Mouse (Mus musculus): ENCODE measurements around the gene Arvcf. TPM values are rescaled to one million over a fixed set of nuclear protein-coding genes. Genes with fewer than 3 reads are reported as not detected.

Gene Arvcf
- polyA plus RNA-seq, 1 experiment from 2014 or later, result 31.0 TPM

- no peak overlapping the region for H3K27ac ChIP-seq (ENCODE audit: low read length)
- ATAC-seq (ENCODE audit: low FRiP score, low TSS enrichment), result no peak
- WGBS, result 93% methylated on average over 3 of the region's 3 CpGs
These were observed 12.0 kb upstream of the Arvcf start for GRCm38 (mm10) chr16:18335981-18336380.

GRCm38 (mm10) chr16:18337261-18337660 is 10.7 kb upstream of the Arvcf start:
- WGBS, result 79% methylated on average over 4 of the region's 4 CpGs
- Histone ChIP-seq H3K4me1 (ENCODE audit: insufficient read depth, low read length) (no peaks in the 10 kb centered on the region), H3K36me3 (ENCODE audit: insufficient read depth, low read length) (no peaks in the 10 kb centered on the region), H3K27ac (ENCODE audit: low read length) (no peak overlapping the region), H3K4me2 (replicated peaks; ENCODE audit: low read depth, low read length) (no peak overlapping the region), H3K27me3 (ENCODE audit: insufficient read depth, low read length) (no peaks in the 10 kb centered on the region), H3K4me3 (ENCODE audit: low read length) (no peak overlapping the region), H3K9me3 (ENCODE audit: low read length) (no peaks in the 10 kb centered on the region), H3K9ac (replicated peaks; ENCODE audit: low read length) (no peak overlapping the region)
- ATAC-seq (ENCODE audit: low FRiP score, low TSS enrichment), result no peak

More at GRCm38 (mm10) chr16:18335981-18336380, 12.0 kb upstream of the Arvcf start:
- H3K9me3 ChIP-seq (ENCODE audit: low read length), result no peaks in the 10 kb centered on the region
- H3K4me2 ChIP-seq (replicated peaks; ENCODE audit: low read depth, low read length), result no peak overlapping the region
- no peaks in the 10 kb centered on the region for H3K4me1 ChIP-seq (ENCODE audit: insufficient read depth, low read length)
- no peak overlapping the region for H3K9ac ChIP-seq (replicated peaks; ENCODE audit: low read length)
- H3K4me3 ChIP-seq (ENCODE audit: low read length), result no peak overlapping the region
- no peaks in the 10 kb centered on the region for H3K27me3 ChIP-seq (ENCODE audit: insufficient read depth, low read length)
- no peaks in the 10 kb centered on the region for H3K36me3 ChIP-seq (ENCODE audit: insufficient read depth, low read length)

- WGBS, result 29% methylated on average over 1 of the region's 1 CpGs
- H3K4me1 ChIP-seq (ENCODE audit: insufficient read depth, low read length), result peaks cover 6% of the 10 kb centered on the region
These were observed 8.1 kb upstream of the Arvcf start for GRCm38 (mm10) chr16:18339866-18340265.

GRCm38 (mm10) chr16:18341605-18342004 is 6.4 kb upstream of the Arvcf start:
- ATAC-seq (ENCODE audit: low FRiP score, low TSS enrichment), result no peak

More at GRCm38 (mm10) chr16:18339866-18340265, 8.1 kb upstream of the Arvcf start:
- Histone ChIP-seq H3K4me2 (replicated peaks; ENCODE audit: low read depth, low read length) (no peak overlapping the region), H3K27me3 (ENCODE audit: insufficient read depth, low read length) (no peaks in the 10 kb centered on the region), H3K36me3 (ENCODE audit: insufficient read depth, low read length) (no peaks in the 10 kb centered on the region), H3K9me3 (ENCODE audit: low read length) (no peaks in the 10 kb centered on the region), H3K9ac (replicated peaks; ENCODE audit: low read length) (no peak overlapping the region), H3K4me3 (ENCODE audit: low read length) (no peak overlapping the region), H3K27ac (ENCODE audit: low read length) (no peak overlapping the region)
- ATAC-seq (ENCODE audit: low FRiP score, low TSS enrichment), result no peak

GRCm38 (mm10) chr16:18342076-18342475 is 5.9 kb upstream of the Arvcf start:
- Histone ChIP-seq H3K4me3 (ENCODE audit: low read length) (no peak overlapping the region), H3K4me1 (ENCODE audit: insufficient read depth, low read length) (peaks cover 6% of the 10 kb centered on the region), H3K4me2 (replicated peaks; ENCODE audit: low read depth, low read length) (no peak overlapping the region), H3K36me3 (ENCODE audit: insufficient read depth, low read length) (no peaks in the 10 kb centered on the region), H3K27me3 (ENCODE audit: insufficient read depth, low read length) (peaks cover 4% of the 10 kb centered on the region), H3K9ac (replicated peaks; ENCODE audit: low read length) (no peak overlapping the region), H3K9me3 (ENCODE audit: low read length) (no peaks in the 10 kb centered on the region), H3K27ac (ENCODE audit: low read length) (no peak overlapping the region)
- WGBS, result 86% methylated on average over 2 of the region's 2 CpGs
- no peak for ATAC-seq (ENCODE audit: low FRiP score, low TSS enrichment)

More at GRCm38 (mm10) chr16:18341605-18342004, 6.4 kb upstream of the Arvcf start:
- 81% methylated on average over 8 of the region's 8 CpGs for WGBS
- Histone ChIP-seq H3K4me2 (replicated peaks; ENCODE audit: low read depth, low read length) (no peak overlapping the region), H3K9ac (replicated peaks; ENCODE audit: low read length) (no peak overlapping the region), H3K9me3 (ENCODE audit: low read length) (no peaks in the 10 kb centered on the region), H3K27me3 (ENCODE audit: insufficient read depth, low read length) (no peaks in the 10 kb centered on the region), H3K4me3 (ENCODE audit: low read length) (no peak overlapping the region), H3K36me3 (ENCODE audit: insufficient read depth, low read length) (no peaks in the 10 kb centered on the region), H3K27ac (ENCODE audit: low read length) (no peak overlapping the region), H3K4me1 (ENCODE audit: insufficient read depth, low read length) (peaks cover 6% of the 10 kb centered on the region)

- no peaks in the 10 kb centered on the region for H3K9me3 ChIP-seq (ENCODE audit: low read length)
- H3K27me3 ChIP-seq (ENCODE audit: insufficient read depth, low read length), result peaks cover 9% of the 10 kb centered on the region
- no peaks in the 10 kb centered on the region for H3K36me3 ChIP-seq (ENCODE audit: insufficient read depth, low read length)
- ATAC-seq (ENCODE audit: low FRiP score, low TSS enrichment), result no peak
- H3K9ac ChIP-seq (replicated peaks; ENCODE audit: low read length), result peak overlapping the region; percentile 72
- H3K4me2 ChIP-seq (replicated peaks; ENCODE audit: low read depth, low read length), result peak overlapping the region; percentile 85
- H3K4me1 ChIP-seq (ENCODE audit: insufficient read depth, low read length), result peaks cover 6% of the 10 kb centered on the region
- WGBS, result 40% methylated on average over 9 of the region's 9 CpGs
- peak overlapping the region; percentile 61 for H3K4me3 ChIP-seq (ENCODE audit: low read length)
- H3K27ac ChIP-seq (ENCODE audit: low read length), result no peak overlapping the region
These were observed 5.1 kb upstream of the Arvcf start for GRCm38 (mm10) chr16:18342650-18343570.

GRCm38 (mm10) chr16:18343778-18344177 is 4.2 kb upstream of the Arvcf start:
- H3K9ac ChIP-seq (replicated peaks; ENCODE audit: low read length), result peak overlapping the region; percentile 72
- no peaks in the 10 kb centered on the region for H3K9me3 ChIP-seq (ENCODE audit: low read length)
- H3K27me3 ChIP-seq (ENCODE audit: insufficient read depth, low read length), result peaks cover 9% of the 10 kb centered on the region
- peaks cover 10% of the 10 kb centered on the region for H3K4me1 ChIP-seq (ENCODE audit: insufficient read depth, low read length)
- H3K36me3 ChIP-seq (ENCODE audit: insufficient read depth, low read length), result no peaks in the 10 kb centered on the region
- ATAC-seq (ENCODE audit: low FRiP score, low TSS enrichment), result peak; percentile 91
- H3K4me2 ChIP-seq (replicated peaks; ENCODE audit: low read depth, low read length), result peak overlapping the region; percentile 85
- under 1% methylated on average over 38 of the region's 38 CpGs for WGBS
- peak overlapping the region; percentile 61 for H3K4me3 ChIP-seq (ENCODE audit: low read length)
- no peak overlapping the region for H3K27ac ChIP-seq (ENCODE audit: low read length)

GRCm38 (mm10) chr16:18345243-18345642 is 2.7 kb upstream of the Arvcf start:
- ATAC-seq (ENCODE audit: low FRiP score, low TSS enrichment), result peak; percentile 13
- Histone ChIP-seq H3K27me3 (ENCODE audit: insufficient read depth, low read length) (peaks cover 21% of the 10 kb centered on the region), H3K36me3 (ENCODE audit: insufficient read depth, low read length) (no peaks in the 10 kb centered on the region), H3K4me1 (ENCODE audit: insufficient read depth, low read length) (peaks cover 12% of the 10 kb centered on the region), H3K9ac (replicated peaks; ENCODE audit: low read length) (no peak overlapping the region), H3K4me3 (ENCODE audit: low read length) (no peak overlapping the region), H3K9me3 (ENCODE audit: low read length) (no peaks in the 10 kb centered on the region), H3K4me2 (replicated peaks; ENCODE audit: low read depth, low read length) (no peak overlapping the region), H3K27ac (ENCODE audit: low read length) (no peak overlapping the region)
- WGBS, result 1% methylated on average over 3 of the region's 3 CpGs

- ATAC-seq (ENCODE audit: low FRiP score, low TSS enrichment), result no peak; the same call in 1 of the 2 replicates
These were observed 706 bp downstream of the Arvcf start for GRCm38 (mm10) chr16:18348601-18349175.

More at GRCm38 (mm10) chr16:18348601-18349175, 706 bp downstream of the Arvcf start:
- peak overlapping the region; percentile 75 for H3K4me3 ChIP-seq (ENCODE audit: low read length)
- H3K9me3 ChIP-seq (ENCODE audit: low read length), result no peaks in the 10 kb centered on the region
- H3K27ac ChIP-seq (ENCODE audit: low read length), result no peak overlapping the region
- peaks cover 6% of the 10 kb centered on the region; the same call in 1 of the 2 replicates for H3K4me1 ChIP-seq (ENCODE audit: insufficient read depth, low read length)
- 1% methylated on average over 27 of the region's 28 CpGs for WGBS
- peaks cover 24% of the 10 kb centered on the region for H3K27me3 ChIP-seq (ENCODE audit: insufficient read depth, low read length)
- no peaks in the 10 kb centered on the region for H3K36me3 ChIP-seq (ENCODE audit: insufficient read depth, low read length)
- peak overlapping the region; percentile 81 for H3K9ac ChIP-seq (replicated peaks; ENCODE audit: low read length)
- H3K4me2 ChIP-seq (replicated peaks; ENCODE audit: low read depth, low read length), result peak overlapping the region; percentile 98

All from kidney, embryonic 16.5 days (tissue).